Mouse (Mus musculus) embryonic facial prominence, embryonic 12.5 days (tissue): ENCODE results near the gene Lmnb2. TPM values are rescaled to one million over a fixed set of nuclear protein-coding genes. Genes with fewer than 3 reads are reported as not detected.

Experiments used
- ATAC-seq: fragments of 200-750 bp; cut with Nextera tagmentation; 2 replicates; pipeline ENCODE4 v1.8.0; 2017; ENCODE audit not compliant: insufficient number of reproducible peaks, insufficient read depth, low FRiP score, low TSS enrichment
- H3K27ac ChIP-seq: fragments of 300-500 bp; sonication (generic); 2 replicates; pipeline ENCODE4 v1.5.1; 2016; ENCODE audit warnings: mild to moderate bottlenecking
- H3K27me3 ChIP-seq: fragments of 300-500 bp; sonication (generic); 2 replicates; pipeline ENCODE4 v1.6.1; 2016; ENCODE audit warnings: mild to moderate bottlenecking, moderate library complexity
- H3K36me3 ChIP-seq: fragments of 300-500 bp; sonication (generic); 2 replicates; pipeline ENCODE4 v1.6.1; 2016; ENCODE audit warnings: mild to moderate bottlenecking
- H3K4me1 ChIP-seq: fragments of 300-500 bp; sonication (generic); 2 replicates; pipeline ENCODE4 v1.6.1; 2016
- H3K4me2 ChIP-seq: fragments of 300-500 bp; sonication (generic); replicated peaks from 2 replicates; pipeline ENCODE4 v1.6.1; 2016; ENCODE audit warnings: mild to moderate bottlenecking, moderate library complexity
- H3K4me3 ChIP-seq: fragments of 300-500 bp; sonication (generic); 2 replicates; pipeline ENCODE4 v1.5.1; 2016; ENCODE audit warnings: mild to moderate bottlenecking
- H3K9ac ChIP-seq: fragments of 300-500 bp; sonication (generic); 2 replicates; pipeline ENCODE4 v1.6.1; 2016; ENCODE audit warnings: mild to moderate bottlenecking, moderate library complexity
- H3K9me3 ChIP-seq: fragments of 300-500 bp; sonication (generic); 2 replicates; pipeline ENCODE4 v1.6.1; 2016; ENCODE audit warnings: mild to moderate bottlenecking, moderate library complexity
- WGBS: fragments of 180-500 bp; shearing (Covaris S2); methylation state at CpG from one replicate; pipeline ENCODE4 v1.1.7; 2016; 5-methylcytosine and 5-hydroxymethylcytosine counted together
- polyA plus RNA-seq: library from polyadenylated mRNA; unstranded; fragments of >200 nt; fragmentation: Nextera tagmentation; extraction: Ambion mirVana; gene quantifications from 2 replicates; pipeline ENCODE4 v1.2.1, GENCODE M21; 2016

The Lmnb2 gene
- polyA plus RNA-seq, 1 experiment from 2014 or later, result 70.3 TPM

GRCm38 (mm10) chr10:80895697-80896096 lies 22.3 kb downstream of the Lmnb2 start:
- no peak for ATAC-seq
- WGBS, result 82% methylated on average over 6 of the region's 6 CpGs
- Histone ChIP-seq H3K9me3 (0 out of 2 replicates have a peak, but pooled peaks cover 3% of the 10 kb centered on the region), H3K9ac (no peak overlapping the region), H3K27ac (no peak overlapping the region), H3K4me3 (no peak overlapping the region), H3K36me3 (peaks cover 7% of the 10 kb centered on the region; the same call in 1 of the 2 replicates), H3K4me2 (no peak overlapping the region), H3K4me1 (peaks cover 16% of the 10 kb centered on the region), H3K27me3 (no peaks in the 10 kb centered on the region)

- Histone ChIP-seq H3K4me2 (no peak overlapping the region), H3K27ac (no peak overlapping the region), H3K4me1 (peaks cover 16% of the 10 kb centered on the region), H3K9me3 (0 out of 2 replicates have a peak, but pooled peaks cover 3% of the 10 kb centered on the region), H3K4me3 (no peak overlapping the region), H3K27me3 (peaks cover 2% of the 10 kb centered on the region; the same call in 1 of the 2 replicates), H3K36me3 (peaks cover 7% of the 10 kb centered on the region; the same call in 1 of the 2 replicates), H3K9ac (no peak overlapping the region)
- 85% methylated on average over 7 of the region's 7 CpGs for WGBS
- no peak for ATAC-seq
These were observed 22.9 kb downstream of the Lmnb2 start for GRCm38 (mm10) chr10:80895100-80895499.

- Histone ChIP-seq H3K4me2 (no peak overlapping the region), H3K27me3 (peaks cover 25% of the 10 kb centered on the region), H3K9ac (no peak overlapping the region), H3K27ac (no peak overlapping the region), H3K9me3 (0 out of 2 replicates have a peak, but pooled peaks cover 3% of the 10 kb centered on the region), H3K4me3 (no peak overlapping the region), H3K36me3 (no peaks in the 10 kb centered on the region), H3K4me1 (no peaks in the 10 kb centered on the region)
- WGBS, result 74% methylated on average over 11 of the region's 11 CpGs
- no peak for ATAC-seq
These were observed 30.9 kb downstream of the Lmnb2 start for GRCm38 (mm10) chr10:80887181-80887580.

GRCm38 (mm10) chr10:80881301-80881700 lies 36.7 kb downstream of the Lmnb2 start:
- whole genome bisulfite sequencing, result 24% methylated on average over 10 of the region's 10 CpGs
- Histone ChIP-seq H3K4me2 (no peak overlapping the region), H3K4me1 (no peaks in the 10 kb centered on the region), H3K36me3 (no peaks in the 10 kb centered on the region), H3K27ac (no peak overlapping the region), H3K9me3 (no peaks in the 10 kb centered on the region), H3K9ac (no peak overlapping the region), H3K4me3 (no peak overlapping the region), H3K27me3 (no peaks in the 10 kb centered on the region)
- no peak for ATAC-seq

- no peak for ATAC-seq
- Histone ChIP-seq H3K36me3 (no peaks in the 10 kb centered on the region), H3K27ac (no peak overlapping the region), H3K4me1 (no peaks in the 10 kb centered on the region), H3K4me3 (no peak overlapping the region), H3K9me3 (no peaks in the 10 kb centered on the region), H3K27me3 (no peaks in the 10 kb centered on the region), H3K4me2 (no peak overlapping the region), H3K9ac (no peak overlapping the region)
- WGBS, result 79% methylated on average over 2 of the region's 2 CpGs
These were observed 37.1 kb downstream of the Lmnb2 start for GRCm38 (mm10) chr10:80880901-80881300.

- Histone ChIP-seq H3K27ac (no peak overlapping the region), H3K27me3 (no peaks in the 10 kb centered on the region), H3K4me3 (no peak overlapping the region), H3K36me3 (no peaks in the 10 kb centered on the region), H3K9me3 (no peaks in the 10 kb centered on the region), H3K4me1 (no peaks in the 10 kb centered on the region), H3K4me2 (no peak overlapping the region), H3K9ac (no peak overlapping the region)
- no peak for ATAC-seq
- 20% methylated on average over 5 of the region's 5 CpGs for WGBS
These were observed 37.9 kb downstream of the Lmnb2 start for GRCm38 (mm10) chr10:80880131-80880641.

GRCm38 (mm10) chr10:80876594-80876993 lies 41.5 kb downstream of the Lmnb2 start:
- Histone ChIP-seq H3K4me2 (no peak overlapping the region), H3K36me3 (no peaks in the 10 kb centered on the region), H3K4me1 (no peaks in the 10 kb centered on the region), H3K27me3 (no peaks in the 10 kb centered on the region), H3K9me3 (no peaks in the 10 kb centered on the region), H3K4me3 (no peak overlapping the region), H3K27ac (no peak overlapping the region), H3K9ac (no peak overlapping the region)
- no peak for ATAC-seq
- 29% methylated on average over 3 of the region's 3 CpGs for WGBS

GRCm38 (mm10) chr10:80876028-80876427 lies 42.0 kb downstream of the Lmnb2 start:
- Histone ChIP-seq H3K27me3 (no peaks in the 10 kb centered on the region), H3K27ac (no peak overlapping the region), H3K4me3 (no peak overlapping the region), H3K4me1 (no peaks in the 10 kb centered on the region), H3K4me2 (no peak overlapping the region), H3K9me3 (no peaks in the 10 kb centered on the region), H3K36me3 (no peaks in the 10 kb centered on the region), H3K9ac (no peak overlapping the region)
- ATAC-seq, result no peak
- 30% methylated on average over 5 of the region's 5 CpGs for WGBS

GRCm38 (mm10) chr10:80874035-80874434 lies 44.0 kb downstream of the Lmnb2 start:
- Histone ChIP-seq H3K27ac (no peak overlapping the region), H3K9ac (no peak overlapping the region), H3K4me1 (no peaks in the 10 kb centered on the region), H3K27me3 (no peaks in the 10 kb centered on the region), H3K4me3 (no peak overlapping the region), H3K9me3 (no peaks in the 10 kb centered on the region), H3K36me3 (no peaks in the 10 kb centered on the region), H3K4me2 (no peak overlapping the region)
- no peak for ATAC-seq
- 85% methylated on average over 9 of the region's 9 CpGs for WGBS

GRCm38 (mm10) chr10:80871581-80871980 lies 46.5 kb downstream of the Lmnb2 start, which contains the start of gene Tmprss9:
Tmprss9 (plus strand) TSS chr10:80871848.
- 29% methylated on average over 9 of the region's 9 CpGs for WGBS

GRCm38 (mm10) chr10:80870993-80871392 lies 47.1 kb downstream of the Lmnb2 start:
- ATAC-seq, result no peak
- Histone ChIP-seq H3K9ac (no peak overlapping the region), H3K4me1 (no peaks in the 10 kb centered on the region), H3K9me3 (no peaks in the 10 kb centered on the region), H3K4me2 (no peak overlapping the region), H3K27ac (no peak overlapping the region), H3K4me3 (no peak overlapping the region), H3K36me3 (peaks cover 23% of the 10 kb centered on the region), H3K27me3 (no peaks in the 10 kb centered on the region)
- 92% methylated on average over 1 of the region's 6 CpGs for WGBS

More at GRCm38 (mm10) chr10:80871581-80871980, 46.5 kb downstream of the Lmnb2 start, which contains the start of gene Tmprss9:
- Histone ChIP-seq H3K4me1 (no peaks in the 10 kb centered on the region), H3K9me3 (no peaks in the 10 kb centered on the region), H3K9ac (no peak within 1 kb of the TSS), H3K4me2 (no peak within 1 kb of the TSS), H3K27me3 (no peaks in the 10 kb centered on the region), H3K27ac (no peak within 1 kb of the TSS), H3K4me3 (no peak within 1 kb of the TSS), H3K36me3 (peaks cover 18% of the 10 kb centered on the region)
- ATAC-seq, result no peak

GRCm38 (mm10) chr10:80864446-80864845 lies 53.6 kb downstream of the Lmnb2 start:
- Histone ChIP-seq H3K4me2 (no peak overlapping the region), H3K27ac (no peak overlapping the region), H3K9me3 (no peaks in the 10 kb centered on the region), H3K36me3 (peaks cover 60% of the 10 kb centered on the region), H3K27me3 (no peaks in the 10 kb centered on the region), H3K9ac (no peak overlapping the region), H3K4me3 (no peak overlapping the region), H3K4me1 (no peaks in the 10 kb centered on the region)
- 91% methylated on average over 16 of the region's 16 CpGs for WGBS
- no peak for ATAC-seq
